In genomic region chr4:140788983-140789382, GRCm38 (mm10) we compare ENCODE assay signal across 10 mouse cellular contexts. TPM values are rescaled to one million over a fixed set of nuclear protein-coding genes. Genes with fewer than 3 reads are reported as not detected.
DNase-seq lines count a peak whose midpoint lies in the region; ATAC-seq lines count a peak whose summit lies in the region.
"Had no signal": no experiment of that assay in that cellular context is flagged by ENCODE, and none has a peak within 500 bp of the region (broad histone marks: within the 10 kb centered on the region; RNA-seq: fewer than 3 reads in every experiment).

No protein-coding gene starts in this region.

- H3K36me3 ChIP-seq in embryonic facial prominence, embryonic 11.5 days (replicated peaks; ENCODE audit: control insufficient read depth, insufficient read depth, low read depth, low read length) = no peaks in the 10 kb centered on the region
- H3K36me3 ChIP-seq in liver, embryonic 16.5 days (ENCODE audit: control insufficient read depth, insufficient read depth) = no peaks in the 10 kb centered on the region
- H3K36me3 ChIP-seq: heart, embryonic 15.5 days; stomach, embryonic 15.5 days had no signal

- no peak overlapping the region for H3K27ac ChIP-seq in embryonic facial prominence, embryonic 11.5 days (replicated peaks; ENCODE audit: low read depth, low read length)
- H3K27ac ChIP-seq in liver, embryonic 16.5 days (ENCODE audit: low read length) = peak overlapping the region; percentile 15; the same call in 1 of the 2 replicates
- H3K27ac ChIP-seq: heart, embryonic 15.5 days; stomach, embryonic 15.5 days had no signal

- no peaks in the 10 kb centered on the region for H3K27me3 ChIP-seq in embryonic facial prominence, embryonic 11.5 days (ENCODE audit: control insufficient read depth, insufficient read depth, low read length)
- H3K27me3 ChIP-seq in liver, embryonic 16.5 days (ENCODE audit: control insufficient read depth, insufficient read depth, low read depth, low read length) = no peaks in the 10 kb centered on the region
- H3K27me3 ChIP-seq: stomach, embryonic 15.5 days had no signal

- no peaks in the 10 kb centered on the region for H3K9me3 ChIP-seq in embryonic facial prominence, embryonic 11.5 days (replicated peaks; ENCODE audit: control insufficient read depth, low read length)
- H3K9me3 ChIP-seq in liver, embryonic 16.5 days (replicated peaks; ENCODE audit: control insufficient read depth, low read length) = no peaks in the 10 kb centered on the region; the same call in 1 of the 2 replicates
- H3K9me3 ChIP-seq: heart, embryonic 15.5 days; stomach, embryonic 15.5 days had no signal

- H3K9ac ChIP-seq in embryonic facial prominence, embryonic 11.5 days (replicated peaks; ENCODE audit: low read length) = no peak overlapping the region
- H3K9ac ChIP-seq in liver, embryonic 16.5 days (ENCODE audit: low read depth, low read length) = no peak overlapping the region
- H3K9ac ChIP-seq: heart, embryonic 15.5 days; stomach, embryonic 15.5 days had no signal

- H3K4me1 ChIP-seq in embryonic facial prominence, embryonic 11.5 days (ENCODE audit: control insufficient read depth, insufficient read depth, low read length) = no peaks in the 10 kb centered on the region
- no peaks in the 10 kb centered on the region for H3K4me1 ChIP-seq in liver, embryonic 16.5 days (ENCODE audit: control insufficient read depth, low read depth, low read length)
- H3K4me1 ChIP-seq: stomach, embryonic 15.5 days had no signal

- H3K4me2 ChIP-seq in embryonic facial prominence, embryonic 11.5 days (ENCODE audit: low read depth, low read length) = no peak overlapping the region
- H3K4me2 ChIP-seq in liver, embryonic 16.5 days (ENCODE audit: low read depth, low read length) = no peak overlapping the region
- H3K4me2 ChIP-seq: heart, embryonic 15.5 days; stomach, embryonic 15.5 days had no signal

- no peak for ATAC-seq in embryonic facial prominence, embryonic 11.5 days (replicated peaks; ENCODE audit: insufficient number of reproducible peaks, low FRiP score, low TSS enrichment, low read depth)
- ATAC-seq in liver, embryonic 16.5 days (ENCODE audit: low read depth) = no peak

- no peak overlapping the region for H3K4me3 ChIP-seq in embryonic facial prominence, embryonic 11.5 days (ENCODE audit: low read depth, low read length)
- H3K4me3 ChIP-seq in liver, embryonic 16.5 days (ENCODE audit: low read depth, low read length) = no peak overlapping the region
- H3K4me3 ChIP-seq: heart, embryonic 15.5 days; stomach, embryonic 15.5 days had no signal

- WGBS in embryonic facial prominence, embryonic 11.5 days = 40% methylated on average over 6 of the region's 6 CpGs
- 45% methylated on average over 6 of the region's 6 CpGs for WGBS in liver, embryonic 16.5 days (ENCODE audit: insufficient replicate concordance)

- peak; percentile 44 for DNase-seq in right cerebral cortex, postnatal 14 days
- no peak for DNase-seq in right cerebral cortex, postnatal 36 days (ENCODE audit: low spot score in 2 of 2)
- peak; percentile 80 for DNase-seq in adrenal gland, postnatal 14 days
- peak; percentile 72 for DNase-seq in embryonic facial prominence, embryonic 11.5 days (ENCODE audit: low spot score)
- DNase-seq in kidney, adult 18-20 months = peak; percentile 77
- DNase-seq in retina, postnatal 1 day = peak; percentile 68
- DNase-seq in urinary bladder, postnatal 4 days (ENCODE audit: low spot score in 2 of 2) = peak; percentile 52 to 74

RNA-seq across cellular contexts. Expression of gene Padi4, which starts 14.9 kb away (rescaled TPM):
- 0.75 and 0.85 TPM in 2 replicates for total RNA-seq in adrenal gland, postnatal 14 days (2021)
- 0.18 and 0.20 TPM in 2 replicates for polyA plus RNA-seq in embryonic facial prominence, embryonic 11.5 days (2014; fragmentation: Nextera tagmentation; extraction: Ambion mirVana)
- 3.1 and 4.2 TPM in 2 replicates for polyA plus RNA-seq in liver, embryonic 16.5 days (2015; fragmentation: Nextera tagmentation; extraction: Ambion mirVana)

RNA-seq across cellular contexts. Expression of gene Padi3, which starts 21.5 kb away (rescaled TPM):
- not detected in 2 replicates for total RNA-seq in adrenal gland, postnatal 14 days (2021)
- polyA plus RNA-seq in embryonic facial prominence, embryonic 11.5 days (2014; fragmentation: Nextera tagmentation; extraction: Ambion mirVana) = not detected in 2 replicates
- polyA plus RNA-seq in liver, embryonic 16.5 days (2015; fragmentation: Nextera tagmentation; extraction: Ambion mirVana) = 0.09 and 0.11 TPM in 2 replicates

RNA-seq across cellular contexts. Expression of gene Padi6, which starts 46.5 kb away (rescaled TPM):
- total RNA-seq in adrenal gland, postnatal 14 days (2021) = not detected in 2 replicates
- not detected in 2 replicates for polyA plus RNA-seq in embryonic facial prominence, embryonic 11.5 days (2014; fragmentation: Nextera tagmentation; extraction: Ambion mirVana)
- polyA plus RNA-seq in liver, embryonic 16.5 days (2015; fragmentation: Nextera tagmentation; extraction: Ambion mirVana) = not detected in 2 replicates
- polyA plus RNA-seq: heart, embryonic 15.5 days had no signal

RNA-seq across cellular contexts. Expression of gene Padi1, which starts 56.6 kb away (rescaled TPM):
- total RNA-seq in adrenal gland, postnatal 14 days (2021) = not detected in 2 replicates
- polyA plus RNA-seq in embryonic facial prominence, embryonic 11.5 days (2014; fragmentation: Nextera tagmentation; extraction: Ambion mirVana) = 0.07 and 0.13 TPM in 2 replicates
- 0.02 TPM in 1 of 2 replicates, not detected in the other for polyA plus RNA-seq in liver, embryonic 16.5 days (2015; fragmentation: Nextera tagmentation; extraction: Ambion mirVana)

Comparison
In these comparisons a context has a peak if more than half of its experiments do, and no peak if none do; other contexts are left out.
1. DNase-seq: peak in right cerebral cortex, postnatal 14 days (single experiment), adrenal gland, postnatal 14 days (single experiment), embryonic facial prominence, embryonic 11.5 days (single experiment), kidney, adult 18-20 months (single experiment), retina, postnatal 1 day (single experiment) and urinary bladder, postnatal 4 days (2 of 2); none in right cerebral cortex, postnatal 36 days (0 of 2).